Mouse (Mus musculus) lung, postnatal 0 days (tissue): ENCODE results near the gene Pitpnc1.

Source experiments
- CTCF ChIP-seq: IDR thresholded peaks from 2 replicates; pipeline ENCODE4 v1.5.1; 2016; ENCODE audit warnings: antibody characterized with exemption, mild to moderate bottlenecking
- EP300 ChIP-seq: IDR thresholded peaks from 2 replicates; pipeline ENCODE4 v1.6.1; 2016; ENCODE audit warnings: antibody characterized with exemption, mild to moderate bottlenecking, control low read depth

- TF ChIP-seq EP300 (no peak), CTCF (no peak)
Observed at GRCm38 (mm10) chr11:107190376-107190775, 280.1 kb downstream of the Pitpnc1 start.
